Mouse (Mus musculus) forebrain, embryonic 10.5 days (tissue): Measurements from ENCODE around the gene Mrln. TPM values are rescaled to one million over a fixed set of nuclear protein-coding genes. Genes with fewer than 3 reads are reported as not detected.

ENCODE experiments used
- DNase-seq: peaks from one replicate; pipeline ENCODE4 v3.0.0-alpha.2; 2017; ENCODE audit warnings: low spot score; ENCODE audit errors: extremely low spot score
- H3K27ac ChIP-seq: fragments of 300-500 bp; sonication (generic); 2 replicates; pipeline ENCODE4 v1.5.1; 2016; ENCODE audit warnings: mild to moderate bottlenecking
- H3K27me3 ChIP-seq: fragments of 300-500 bp; sonication (generic); 2 replicates; pipeline ENCODE4 v1.6.1; 2016; ENCODE audit warnings: mild to moderate bottlenecking; ENCODE audit not compliant: poor library complexity, severe bottlenecking
- H3K36me3 ChIP-seq: fragments of 300-500 bp; sonication (generic); replicated peaks from 2 replicates; pipeline ENCODE4 v1.6.1; 2016; ENCODE audit warnings: mild to moderate bottlenecking, moderate library complexity
- H3K4me1 ChIP-seq: fragments of 300-500 bp; sonication (generic); 2 replicates; pipeline ENCODE4 v1.6.1; 2016
- H3K4me3 ChIP-seq: fragments of 300-500 bp; sonication (generic); 2 replicates; pipeline ENCODE4 v1.5.1; 2016; ENCODE audit warnings: mild to moderate bottlenecking, moderate library complexity
- H3K9me3 ChIP-seq: fragments of 300-500 bp; sonication (generic); 2 replicates; pipeline ENCODE4 v1.6.1; 2016; ENCODE audit warnings: mild to moderate bottlenecking, moderate library complexity
- WGBS: fragments of 180-500 bp; shearing (Covaris S2); methylation state at CpG from one replicate; pipeline ENCODE4 v1.1.7; 2016; 5-methylcytosine and 5-hydroxymethylcytosine counted together
- polyA plus RNA-seq: library from polyadenylated mRNA; unstranded; fragments of >200 nt; fragmentation: Nextera tagmentation; extraction: Ambion mirVana; gene quantifications from 2 replicates; pipeline ENCODE4 v1.2.1, GENCODE M21; 2016

Gene Mrln
- polyA plus RNA-seq, 1 experiment from 2014 or later, result 1.5 TPM

GRCm38 (mm10) chr10:70268581-70269446 is 64.3 kb downstream of the Mrln start:
- Histone ChIP-seq H3K4me1 (no peaks in the 10 kb centered on the region; the same call in 1 of the 2 replicates), H3K9me3 (no peaks in the 10 kb centered on the region), H3K27me3 (no peaks in the 10 kb centered on the region), H3K36me3 (no peaks in the 10 kb centered on the region), H3K27ac (no peak overlapping the region), H3K4me3 (no peak overlapping the region)
- 83% methylated on average over 23 of the region's 23 CpGs for WGBS
- no peak for DNase-seq

Other genes starting within 250 kb of the Mrln start
- 16.5 and 19.8 TPM in 2 replicates for gene Ccdc6, start 107.5 kb upstream of the Mrln start, polyA plus RNA-seq
- gene Slc16a9, start 40.4 kb downstream of the Mrln start, polyA plus RNA-seq, result 0.09 and 0.29 TPM in 2 replicates
- 7.1 and 8.4 TPM in 2 replicates for gene Fam13c, start 235.8 kb downstream of the Mrln start, polyA plus RNA-seq